Mouse (Mus musculus) hindbrain, postnatal 0 days (tissue): ENCODE data around the gene Crlf1. TPM values are rescaled to one million over a fixed set of nuclear protein-coding genes. Genes with fewer than 3 reads are reported as not detected.
"Not testable (repeated sequence)": the region's sequence is repeated elsewhere in the genome, so short reads cannot be mapped to it uniquely, and the experiment has no call there.

Experiments used
- ATAC-seq: fragments of 200-750 bp; cut with Nextera tagmentation; 2 replicates; pipeline ENCODE4 v1.8.0; 2017; ENCODE audit warnings: mild to moderate bottlenecking, moderate TSS enrichment, moderate library complexity
- DNase-seq: peaks from one replicate; pipeline ENCODE4 v3.0.0-alpha.2; 2015; ENCODE audit warnings: low spot score
- H3K27ac ChIP-seq: fragments of 300-500 bp; sonication (generic); 2 replicates; pipeline ENCODE4 v1.5.1; 2014; ENCODE audit warnings: mild to moderate bottlenecking
- H3K27me3 ChIP-seq: fragments of 300-500 bp; sonication (generic); 2 replicates; pipeline ENCODE4 v1.6.1; 2014; ENCODE audit warnings: low read length, mixed read lengths; ENCODE audit not compliant: insufficient read depth
- H3K36me3 ChIP-seq: fragments of 300-500 bp; sonication (generic); 2 replicates; pipeline ENCODE4 v1.6.1; 2014; ENCODE audit warnings: low read length, mixed read lengths; ENCODE audit not compliant: insufficient read depth
- H3K4me1 ChIP-seq: fragments of 300-500 bp; sonication (generic); 2 replicates; pipeline ENCODE4 v1.6.1; 2014; ENCODE audit warnings: antibody characterized with exemption, low read length, mixed read lengths; ENCODE audit not compliant: insufficient read depth
- H3K4me2 ChIP-seq: fragments of 300-500 bp; sonication (generic); 2 replicates; pipeline ENCODE4 v1.6.1; 2014; ENCODE audit warnings: low read depth, mild to moderate bottlenecking, low read length, moderate library complexity, mixed read lengths
- H3K4me3 ChIP-seq: fragments of 300-500 bp; sonication (generic); 2 replicates; pipeline ENCODE4 v1.5.1; 2014; ENCODE audit warnings: low read length
- H3K9ac ChIP-seq: fragments of 300-500 bp; sonication (generic); replicated peaks from 2 replicates; pipeline ENCODE4 v1.6.1; 2014; ENCODE audit warnings: mild to moderate bottlenecking, low read length, moderate library complexity, mixed read lengths
- H3K9me3 ChIP-seq: fragments of 300-500 bp; sonication (generic); 2 replicates; pipeline ENCODE4 v1.6.1; 2016; ENCODE audit warnings: low read length, mixed read lengths
- CTCF ChIP-seq: IDR thresholded peaks from 2 replicates; pipeline ENCODE4 v1.5.1; 2016; ENCODE audit warnings: antibody characterized with exemption, control low read depth, low read depth
- WGBS: fragments of 180-500 bp; shearing (Covaris S2); extraction: QIAGEN DNeasy Blood & Tissue Kit; methylation state at CpG from one replicate; pipeline ENCODE4 v1.1.7; 2014; 5-methylcytosine and 5-hydroxymethylcytosine counted together
- polyA plus RNA-seq: library from polyadenylated mRNA; unstranded; fragments of >200 nt; fragmentation: Nextera tagmentation; extraction: Ambion mirVana; gene quantifications from 2 replicates; pipeline ENCODE4 v1.2.1, GENCODE M21; 2015
- total RNA-seq: library from RNA; depleted of rRNA; stranded (reverse); fragments of >200 nt; gene quantifications from 2 replicates; pipeline ENCODE4 v1.2.3, GENCODE M21; 2014

Gene Crlf1
- total and polyA plus RNA-seq, 2 experiments from 2014 or later: 6.5 to 16.3 TPM

DNA sequence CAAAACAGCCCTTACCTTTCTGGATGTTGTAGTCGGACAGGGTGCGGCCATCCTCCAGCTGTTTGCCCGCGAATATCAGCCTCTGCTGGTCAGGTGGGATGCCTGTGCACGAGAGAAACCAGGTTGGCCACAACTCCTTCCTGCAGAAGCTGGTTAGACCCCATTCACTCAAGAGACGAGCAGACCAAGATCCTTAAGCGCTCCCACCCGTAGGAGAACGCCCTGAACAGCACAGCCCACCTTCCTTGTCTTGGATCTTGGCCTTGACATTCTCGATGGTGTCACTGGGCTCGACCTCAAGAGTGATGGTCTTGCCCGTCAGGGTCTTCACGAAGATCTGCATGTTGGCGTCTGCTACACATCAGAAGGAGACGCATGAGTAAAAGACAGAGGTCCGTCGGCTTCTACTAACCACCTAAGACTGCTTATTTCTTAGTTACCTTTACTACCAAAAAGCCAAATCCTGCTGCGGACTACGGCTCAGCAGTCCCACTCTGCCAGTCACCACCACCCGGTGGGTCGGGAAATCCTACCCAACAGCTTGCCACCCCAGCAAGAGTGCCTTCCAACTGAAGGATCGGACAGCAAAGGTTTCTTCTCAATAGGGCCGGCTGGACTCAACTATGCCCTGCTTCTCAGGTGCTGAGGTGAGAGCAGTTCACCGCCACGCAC is 16.5 kb downstream of the Crlf1 start:
- H3K27me3 ChIP-seq: no peaks in the 10 kb centered on the region
- ATAC-seq (no peak), DNase-seq (no peak)
- WGBS: 17% methylated on average over 25 of the region's 25 CpGs
- peaks cover 12% of the 10 kb centered on the region; the same call in 1 of the 2 replicates for H3K4me1 ChIP-seq
- H3K9me3 ChIP-seq: no peaks in the 10 kb centered on the region
- H3K4me3 ChIP-seq: peak overlapping the region; percentile 90
- peak overlapping the region; percentile 76 for H3K9ac ChIP-seq
- peaks cover 15% of the 10 kb centered on the region; the same call in 1 of the 2 replicates for H3K36me3 ChIP-seq
- peak overlapping the region; percentile 98 for H3K4me2 ChIP-seq
- no peak for TF ChIP-seq CTCF
- peak overlapping the region; percentile 95 for H3K27ac ChIP-seq

DNA sequence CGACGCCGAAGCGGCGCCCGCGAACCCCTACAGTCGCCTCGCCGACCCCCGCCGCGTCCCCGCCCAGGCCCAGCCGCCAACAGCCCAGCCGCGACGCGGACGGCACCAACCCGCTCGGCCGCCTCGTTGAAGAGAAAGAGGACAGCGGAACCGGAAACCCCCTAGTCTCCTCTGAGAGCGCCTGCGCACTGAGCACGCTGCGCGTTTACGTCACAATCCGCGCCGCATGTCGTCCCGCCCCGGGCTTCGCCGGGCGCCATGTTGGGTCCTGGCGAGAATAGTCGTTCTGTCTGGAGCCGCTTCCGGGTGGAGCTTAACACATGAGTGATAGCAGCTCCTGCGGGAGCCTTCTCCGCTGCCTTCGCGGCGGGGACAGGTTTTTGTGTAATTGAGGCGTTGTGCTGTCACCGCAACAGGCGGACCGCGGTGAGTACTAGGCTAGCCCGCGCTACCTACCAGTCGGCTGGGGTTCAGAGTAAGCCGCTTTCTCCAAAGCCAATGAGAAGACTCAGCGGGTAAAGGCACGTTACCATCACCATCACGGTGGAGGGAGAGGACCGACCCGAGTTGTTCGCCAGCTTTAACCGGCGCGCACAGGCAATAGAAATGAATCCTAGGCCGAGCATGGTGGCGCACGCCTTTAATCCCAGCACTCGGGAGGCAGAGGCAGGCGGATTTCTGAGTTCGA is 17.4 kb downstream of the Crlf1 start, which contains the start of gene Uba52:
Gene Uba52, minus strand, starts transcription at position 574 of the 688 bp plus-strand sequence.
- peak within 1 kb of the TSS; percentile 98 for H3K4me2 ChIP-seq
- ATAC-seq: peak; percentile 89
- no peaks in the 10 kb centered on the region for H3K9me3 ChIP-seq
- H3K4me1 ChIP-seq: peaks cover 12% of the 10 kb centered on the region; the same call in 1 of the 2 replicates
- peaks cover 15% of the 10 kb centered on the region; the same call in 1 of the 2 replicates for H3K36me3 ChIP-seq
- 1% methylated on average over 74 of the region's 74 CpGs for WGBS
- peak within 1 kb of the TSS; percentile 95 for H3K27ac ChIP-seq
- DNase-seq: peak; percentile 99
- no peaks in the 10 kb centered on the region for H3K27me3 ChIP-seq
- H3K4me3 ChIP-seq: peak within 1 kb of the TSS; percentile 90
- peak within 1 kb of the TSS; percentile 76 for H3K9ac ChIP-seq
- TF ChIP-seq CTCF: no peak

DNA sequence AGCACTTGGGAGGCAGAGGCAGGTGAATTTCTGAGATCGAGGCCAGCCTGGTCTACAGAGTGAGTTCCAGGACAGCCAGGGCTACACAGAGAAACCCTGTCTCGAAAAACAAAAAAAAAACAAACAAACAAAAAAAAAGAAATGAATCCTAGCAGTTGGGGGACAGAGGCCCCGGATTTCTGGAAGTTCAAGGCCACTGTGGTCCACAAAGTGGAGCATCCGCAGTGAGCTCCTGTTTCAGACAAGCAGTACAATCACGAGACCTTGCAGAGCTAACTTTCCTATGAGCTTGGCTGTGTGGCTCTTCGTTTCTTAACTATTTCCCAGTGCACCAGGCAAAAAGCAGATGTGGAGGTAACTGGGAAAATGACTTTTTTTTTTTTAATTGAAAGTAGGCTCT is 18.2 kb downstream of the Crlf1 start:
- Histone ChIP-seq H3K36me3 (peaks cover 15% of the 10 kb centered on the region; the same call in 1 of the 2 replicates), H3K4me3 (peak overlapping the region; percentile 90; the same call in 1 of the 2 replicates), H3K27ac (peak overlapping the region; percentile 95; the same call in 1 of the 2 replicates), H3K4me2 (peak overlapping the region; percentile 98; the same call in 1 of the 2 replicates)
- H3K9me3 ChIP-seq, ATAC-seq, H3K4me1 ChIP-seq, H3K9ac ChIP-seq, H3K27me3 ChIP-seq, DNase-seq: not testable (repeated sequence)
- WGBS: 86% methylated on average over 6 of the region's 6 CpGs

DNA sequence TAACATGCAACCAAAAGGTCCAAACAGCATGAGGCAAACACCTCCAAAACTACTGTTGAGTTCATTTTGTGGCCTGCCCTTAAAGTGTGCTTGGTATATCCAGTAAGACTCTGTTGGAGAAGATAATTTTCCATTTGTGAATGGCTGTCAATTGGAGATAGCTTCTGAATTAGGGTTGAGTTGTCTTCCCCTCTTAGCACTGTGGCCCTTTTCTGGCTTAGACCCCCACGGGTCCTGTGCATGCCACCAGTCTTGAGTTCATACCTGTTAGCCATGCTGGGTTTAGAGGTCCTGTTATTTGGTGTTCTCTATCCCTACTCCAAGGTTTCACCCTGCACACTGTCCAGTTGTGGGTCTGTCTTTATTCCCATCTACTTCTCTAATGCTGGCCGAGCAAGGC is 18.8 kb downstream of the Crlf1 start:
- DNase-seq (no peak), ATAC-seq (no peak)
- H3K4me3 ChIP-seq: no peak overlapping the region
- 96% methylated on average over 2 of the region's 2 CpGs for WGBS
- no peaks in the 10 kb centered on the region for H3K9me3 ChIP-seq
- H3K4me1 ChIP-seq: peaks cover 4% of the 10 kb centered on the region; the same call in 1 of the 2 replicates
- H3K27ac ChIP-seq: no peak overlapping the region
- no peaks in the 10 kb centered on the region for H3K27me3 ChIP-seq
- H3K36me3 ChIP-seq: peaks cover 20% of the 10 kb centered on the region; the same call in 1 of the 2 replicates
- no peak overlapping the region for H3K9ac ChIP-seq
- no peak overlapping the region for H3K4me2 ChIP-seq
- TF ChIP-seq CTCF: no peak

DNA sequence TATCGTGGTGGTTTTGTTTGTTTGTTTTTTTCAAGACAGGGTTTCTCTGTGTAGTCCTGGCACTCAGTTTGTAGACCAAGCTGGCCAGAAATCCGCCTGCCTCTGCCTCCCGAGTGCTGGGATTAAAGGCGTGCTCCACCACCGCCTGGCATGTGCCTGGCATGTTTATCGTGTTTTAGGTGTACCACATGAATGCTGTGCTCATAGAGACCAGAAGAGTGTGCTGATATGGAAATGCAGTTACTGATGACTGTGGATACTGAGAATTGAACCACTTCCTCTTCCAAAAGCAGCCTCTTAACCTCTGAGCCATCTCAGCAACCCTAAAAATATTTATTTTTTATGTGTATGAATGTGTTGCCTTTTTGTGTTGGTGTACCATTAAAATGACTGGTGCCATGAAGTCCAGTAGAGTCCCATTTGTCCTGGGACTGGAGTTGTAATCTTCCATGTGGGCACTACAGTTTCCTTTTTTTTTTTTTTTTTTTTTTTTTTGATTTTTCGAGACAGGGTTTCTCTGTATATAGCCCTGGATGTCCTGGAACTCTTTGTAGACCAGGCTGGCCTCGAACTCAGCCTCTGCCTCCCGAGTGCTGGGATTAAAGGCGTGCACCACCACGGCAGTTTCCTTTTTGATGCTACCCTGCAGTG is 19.4 kb downstream of the Crlf1 start:
- 92% methylated on average over 11 of the region's 11 CpGs for WGBS
- TF ChIP-seq CTCF: no peak
- Histone ChIP-seq H3K27me3 (no peaks in the 10 kb centered on the region), H3K4me2 (no peak overlapping the region), H3K9ac (no peak overlapping the region), H3K36me3 (peaks cover 17% of the 10 kb centered on the region; the same call in 1 of the 2 replicates), H3K4me3 (no peak overlapping the region), H3K27ac (no peak overlapping the region), H3K4me1 (peaks cover 4% of the 10 kb centered on the region; the same call in 1 of the 2 replicates), H3K9me3 (no peaks in the 10 kb centered on the region)
- no peak for ATAC-seq
- DNase-seq: no peak

DNA sequence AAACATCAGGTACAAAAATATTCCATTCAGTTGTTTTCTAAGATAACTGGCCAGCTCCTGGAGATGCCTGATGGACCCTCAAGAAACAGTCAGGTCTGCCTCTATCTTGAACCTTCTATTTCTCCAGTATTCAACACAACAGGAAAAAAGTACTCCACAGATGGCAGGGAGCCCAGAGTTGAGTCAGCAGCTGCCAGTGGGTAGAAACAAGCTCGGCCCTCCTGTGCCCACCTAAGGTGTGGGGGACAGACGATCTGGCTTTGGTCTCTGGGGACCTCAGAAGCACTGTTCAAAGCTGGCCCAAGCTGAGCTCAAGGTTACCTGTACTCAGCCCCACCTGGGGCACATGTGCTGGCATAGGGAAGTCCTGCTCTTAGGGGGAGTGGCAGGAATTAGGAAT is 20.5 kb downstream of the Crlf1 start:
- TF ChIP-seq CTCF: no peak
- H3K9me3 ChIP-seq: no peaks in the 10 kb centered on the region
- no peak overlapping the region for H3K4me2 ChIP-seq
- no peak overlapping the region for H3K9ac ChIP-seq
- WGBS: 43% methylated on average over 2 of the region's 2 CpGs
- H3K27ac ChIP-seq: no peak overlapping the region
- no peaks in the 10 kb centered on the region for H3K27me3 ChIP-seq
- H3K4me1 ChIP-seq: peaks cover 4% of the 10 kb centered on the region; the same call in 1 of the 2 replicates
- ATAC-seq: no peak
- H3K36me3 ChIP-seq: peaks cover 13% of the 10 kb centered on the region; the same call in 1 of the 2 replicates
- DNase-seq: no peak
- no peak overlapping the region for H3K4me3 ChIP-seq
